Mouse (Mus musculus): ENCODE measurements at regions not wholly inside any gene's neighbourhood (a gene's known extent, or its start where the extent isn't known, plus 50 kb on each side); places are given as distances from the start of the nearest gene placed in this dataset.

- ATAC-seq (replicated peaks; ENCODE audit: poor library complexity): no peak
Observed at GRCm38 (mm10) chr4:58728641-58729040, 58.9 kb downstream of the Olfr267 start.

DNA sequence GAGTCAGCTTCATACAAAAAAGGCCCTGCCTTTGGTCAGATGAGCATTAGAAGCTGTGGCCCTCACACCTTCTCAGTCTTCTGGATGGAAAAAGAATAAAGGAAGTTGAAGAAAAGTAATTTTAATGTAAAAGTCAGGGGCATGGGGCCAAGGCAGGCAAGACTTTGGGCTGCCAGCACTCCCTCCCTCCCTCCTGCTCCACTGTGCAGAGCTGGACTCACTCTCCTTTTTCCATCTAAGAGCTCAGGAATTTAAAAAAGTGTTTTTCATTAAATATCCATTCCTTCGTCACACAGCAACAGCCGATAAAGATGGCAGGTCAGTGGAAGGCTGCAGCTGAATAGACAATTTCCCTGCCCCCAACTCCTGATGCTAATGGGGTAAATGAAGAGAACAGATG, 61.1 kb downstream of the Olfr267 start:
- no peak for ATAC-seq (replicated peaks; ENCODE audit: poor library complexity)

DNA sequence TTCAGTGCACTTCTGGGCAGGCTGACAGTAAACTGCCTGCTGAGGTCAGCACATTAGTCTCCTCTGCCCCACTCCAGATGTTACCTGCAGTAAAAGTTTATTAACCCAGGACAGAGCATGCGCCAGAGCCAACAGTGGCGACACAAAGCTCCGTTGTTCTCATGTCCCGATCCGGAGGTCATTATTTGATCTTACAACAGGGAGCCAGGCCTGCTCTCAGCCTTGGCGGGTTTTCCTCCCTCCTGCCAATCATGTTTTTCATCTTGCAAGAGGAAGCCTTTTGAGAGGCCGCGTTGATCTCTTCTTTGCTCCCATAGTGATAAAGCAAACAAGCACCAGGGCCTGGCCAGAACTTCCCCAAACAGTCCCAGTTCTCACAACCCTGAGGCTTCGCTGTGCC, 64.7 kb downstream of the Olfr267 start:
- ATAC-seq (replicated peaks; ENCODE audit: poor library complexity): peak; percentile 72

GRCm38 (mm10) chr4:58720682-58721081, 66.8 kb downstream of the Olfr267 start:
- no peak for ATAC-seq (replicated peaks; ENCODE audit: poor library complexity)

DNA sequence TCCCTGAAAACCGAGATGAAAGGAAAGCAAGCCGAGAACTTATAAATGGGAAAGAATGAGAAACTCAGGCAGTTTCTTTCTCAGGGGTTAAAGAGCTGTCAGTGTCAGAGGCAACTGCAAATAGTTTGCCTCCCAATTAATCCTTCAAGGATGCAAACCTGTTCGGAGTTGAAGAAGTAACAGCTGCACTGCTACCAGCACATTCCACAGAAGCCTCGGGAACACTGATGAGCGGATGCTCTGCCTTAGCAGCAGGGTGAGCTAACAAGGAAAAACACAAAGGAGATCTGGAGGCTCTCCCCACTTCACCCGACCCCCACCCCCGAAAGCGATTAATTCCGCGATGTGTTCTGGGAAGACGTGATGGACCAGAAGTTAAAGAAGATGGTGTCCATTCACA, 71.1 kb downstream of the Olfr267 start:
- ATAC-seq (replicated peaks; ENCODE audit: poor library complexity): no peak

DNA sequence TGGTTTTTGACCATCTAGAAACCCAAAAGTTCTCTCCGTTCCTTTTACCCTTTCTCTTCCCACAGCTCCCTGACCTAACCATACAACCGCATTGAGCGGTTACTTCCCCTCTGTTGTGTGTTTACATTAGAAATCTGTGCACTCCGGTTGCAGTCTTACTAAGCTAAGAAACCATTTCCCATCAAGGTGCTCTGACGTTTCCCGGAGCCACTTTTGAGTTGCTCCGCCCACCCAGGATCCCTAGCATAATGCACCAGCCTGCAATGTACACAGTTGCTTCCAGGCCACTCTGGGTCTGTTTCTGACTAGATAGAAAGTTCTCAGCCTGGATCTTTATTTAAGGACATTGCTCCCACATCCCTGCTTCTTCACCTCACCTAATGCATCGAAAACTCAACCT, 71.7 kb downstream of the Olfr267 start:
- no peak for ATAC-seq (replicated peaks; ENCODE audit: poor library complexity)

- no peak for ATAC-seq (replicated peaks; ENCODE audit: poor library complexity)
Observed at GRCm38 (mm10) chr4:58714221-58714620, 73.3 kb downstream of the Olfr267 start.

DNA sequence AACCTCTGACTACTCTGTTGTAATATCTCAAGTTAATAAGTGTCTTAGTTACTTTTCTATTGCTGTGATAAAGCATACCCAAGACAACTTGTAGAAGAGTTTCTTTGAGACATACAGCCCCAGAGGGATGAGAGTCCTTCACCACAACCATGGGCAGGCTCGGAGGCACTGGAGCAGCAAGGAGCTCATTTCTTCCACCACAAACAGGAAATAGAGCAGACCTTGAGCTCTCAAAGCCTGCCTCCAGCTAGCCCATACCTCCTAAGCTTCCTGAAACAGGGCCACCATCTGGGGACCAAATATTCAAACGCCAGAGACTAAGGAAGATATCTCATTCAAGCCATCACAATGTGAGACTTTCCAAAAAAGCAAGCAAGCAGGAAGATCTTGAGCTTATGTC, 74.6 kb downstream of the Olfr267 start:
- ATAC-seq (replicated peaks; ENCODE audit: poor library complexity): no peak; the same call in 1 of the 2 replicates

- no peak for ATAC-seq (replicated peaks; ENCODE audit: poor library complexity)
Observed at GRCm38 (mm10) chr4:58712166-58712565, 75.3 kb downstream of the Olfr267 start.

DNA sequence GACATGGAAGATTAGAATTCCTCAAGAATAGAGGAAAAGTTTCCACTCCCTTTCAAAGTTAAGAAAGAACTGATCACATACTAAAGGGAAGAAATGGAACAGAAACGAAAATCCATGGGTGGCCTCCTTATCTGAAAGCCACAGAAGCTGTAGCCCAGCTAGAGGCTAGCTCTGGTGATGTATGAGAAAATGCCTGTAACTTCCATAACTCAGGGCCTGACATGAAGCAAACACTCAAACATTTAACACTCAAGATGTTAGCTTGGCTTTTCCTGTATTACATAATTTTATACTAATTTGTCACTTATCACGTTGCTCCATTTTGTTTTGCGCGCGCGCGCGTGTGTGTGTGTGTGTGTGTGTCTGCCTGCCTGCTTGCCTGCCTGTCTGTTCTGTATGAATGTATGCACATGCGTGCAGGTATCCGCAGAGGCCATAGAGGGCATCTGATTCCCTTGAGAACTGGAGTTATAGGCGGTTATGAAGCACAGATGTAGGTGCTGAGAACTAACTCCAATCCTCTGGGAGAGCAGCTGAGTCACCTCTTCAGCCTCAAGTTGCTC, 88.2 kb downstream of the Olfr267 start:
- 0 out of 2 replicates have a peak, but pooled peaks have one; percentile 26 for ATAC-seq (replicated peaks; ENCODE audit: poor library complexity)

- ATAC-seq (replicated peaks; ENCODE audit: poor library complexity): no peak
Observed at GRCm38 (mm10) chr4:58698828-58699227, 88.7 kb downstream of the Olfr267 start.

GRCm38 (mm10) chr4:58696684-58697083, 90.8 kb downstream of the Olfr267 start:
- ATAC-seq (replicated peaks; ENCODE audit: poor library complexity): no peak

- no peak for ATAC-seq (replicated peaks; ENCODE audit: poor library complexity)
Observed at GRCm38 (mm10) chr4:58695281-58695680, 92.2 kb downstream of the Olfr267 start.

DNA sequence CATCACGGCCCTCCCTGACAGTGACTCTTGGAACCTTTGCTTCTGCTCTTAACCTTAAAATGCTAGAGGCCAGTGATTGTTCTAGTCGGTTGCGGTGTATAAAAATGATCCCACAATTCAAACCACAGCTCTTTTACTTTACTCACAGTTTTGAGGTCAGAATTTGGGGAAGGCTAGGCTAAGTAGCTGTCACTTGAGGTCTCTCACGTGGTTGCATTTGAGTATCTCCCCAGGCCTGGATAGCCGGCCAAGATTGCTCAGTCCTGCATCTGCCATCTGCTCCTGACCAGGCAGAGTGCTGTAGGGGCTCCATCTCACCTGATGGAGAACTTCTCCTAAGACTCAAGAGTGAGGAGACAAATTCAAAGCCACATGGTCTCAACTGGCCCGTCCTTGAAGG, 94.5 kb downstream of the Olfr267 start:
- no peak for ATAC-seq (replicated peaks; ENCODE audit: poor library complexity)

DNA sequence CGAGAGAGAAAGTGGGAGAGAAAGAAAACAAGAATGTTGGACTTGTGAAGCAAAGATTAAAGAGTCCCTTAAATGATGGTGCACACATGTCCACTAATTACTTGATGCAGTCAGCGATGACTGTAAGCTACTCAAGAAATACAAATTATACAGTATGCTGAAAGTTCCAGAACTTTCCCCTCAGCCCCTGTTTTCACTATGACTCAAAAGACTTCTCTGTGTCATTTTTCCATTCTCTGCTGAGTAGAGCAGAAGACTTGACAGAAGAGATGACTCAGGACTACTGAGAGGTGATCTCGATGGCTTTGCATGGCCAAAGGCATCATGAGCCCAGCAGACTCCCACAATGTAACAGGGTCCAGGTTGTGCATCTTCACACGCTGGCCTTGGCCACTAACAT, 105.6 kb downstream of the Olfr267 start:
- ATAC-seq (replicated peaks; ENCODE audit: poor library complexity): no peak

DNA sequence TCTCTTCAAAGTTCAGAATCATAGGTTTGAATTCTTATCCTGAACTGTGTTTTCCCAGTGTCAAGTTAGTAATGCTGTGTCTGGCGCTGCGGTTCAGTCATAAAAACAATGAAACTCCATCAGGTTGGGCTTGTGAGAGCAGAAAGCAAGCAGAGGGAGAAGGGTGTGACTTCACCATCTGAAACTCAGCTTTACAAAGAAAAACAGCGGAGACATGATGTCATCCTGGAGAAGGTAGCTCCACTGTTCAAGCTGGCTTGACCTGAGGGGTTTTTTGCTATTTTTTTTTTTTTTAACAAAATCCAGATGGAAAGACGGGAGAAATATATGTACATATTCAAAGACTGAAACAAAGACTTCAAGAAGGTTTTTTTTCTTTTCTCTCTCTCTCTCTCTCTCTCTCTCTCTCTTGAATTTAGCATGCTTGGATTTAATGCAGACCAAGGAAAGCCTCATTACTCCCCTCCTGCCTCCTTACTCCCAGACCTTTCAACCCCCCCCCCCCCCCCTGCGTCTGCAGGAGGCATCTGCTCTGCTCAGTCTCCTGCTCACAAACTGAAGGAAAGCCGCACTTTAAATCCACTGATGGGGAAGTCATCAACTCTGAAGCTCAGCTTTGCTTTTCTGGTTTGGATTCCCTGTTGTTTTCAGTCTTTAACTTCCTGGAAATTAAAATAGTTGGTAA, 109.7 kb downstream of the Olfr267 start:
- ATAC-seq (replicated peaks; ENCODE audit: poor library complexity): no peak

GRCm38 (mm10) chr4:58671406-58672035, 116.0 kb downstream of the Olfr267 start:
- ATAC-seq (replicated peaks; ENCODE audit: poor library complexity): no peak

DNA sequence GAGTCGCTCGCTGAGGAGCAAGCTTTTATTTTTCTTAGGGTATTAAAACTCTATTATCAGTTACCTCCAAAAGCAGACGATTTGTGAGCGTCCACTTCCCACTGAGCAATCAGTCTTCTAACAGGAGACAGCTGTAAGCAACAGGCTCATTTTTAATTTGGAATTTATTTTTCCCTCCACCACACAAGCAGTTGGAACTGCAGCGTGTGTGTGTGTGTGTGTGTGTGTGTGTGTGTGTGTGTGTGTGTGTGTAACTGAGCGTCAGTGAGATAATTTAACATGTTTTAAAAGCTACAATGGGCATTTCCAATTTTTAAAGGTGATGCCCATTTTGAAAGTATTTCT, 116.6 kb downstream of the Olfr267 start:
- no peak for ATAC-seq (replicated peaks; ENCODE audit: poor library complexity)

DNA sequence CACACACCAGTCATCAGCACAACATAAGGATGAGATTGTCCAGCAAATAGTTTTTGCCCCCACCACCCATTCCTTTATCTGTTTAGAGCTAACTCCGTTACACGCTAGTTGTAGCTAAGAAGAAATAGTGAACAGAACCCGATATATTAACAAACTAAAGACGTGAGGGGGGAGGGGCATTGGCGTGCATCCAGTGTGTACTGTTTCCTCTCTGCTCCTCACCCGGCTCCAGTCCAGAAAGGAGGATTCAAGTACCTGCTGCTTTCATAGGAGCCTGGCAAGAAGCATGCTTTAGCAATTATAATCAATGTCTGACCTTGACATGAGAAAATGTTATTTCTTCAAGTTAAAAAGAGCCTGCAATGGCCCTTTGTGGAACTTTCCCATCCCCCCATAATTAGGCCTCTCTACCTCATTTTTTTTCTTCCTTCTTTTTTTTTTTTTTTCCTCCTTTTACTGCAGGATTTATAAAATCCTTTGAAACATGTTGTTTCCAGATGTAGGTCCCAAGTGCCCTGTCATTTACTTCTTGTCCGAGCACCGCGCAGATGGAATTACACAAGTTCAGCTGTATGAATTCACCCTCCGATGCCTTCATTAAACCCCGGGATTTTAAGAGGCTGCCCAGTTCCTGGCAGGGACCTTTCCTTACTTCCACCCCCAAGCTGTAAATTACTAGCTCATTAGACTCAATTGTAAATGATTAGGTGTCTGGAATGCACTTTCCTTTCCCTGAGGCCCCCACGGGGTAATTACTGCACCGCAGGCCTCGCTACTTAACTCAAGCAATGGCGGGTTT, 116.6 kb upstream of the Lpar1 start:
- no peak for ATAC-seq (replicated peaks; ENCODE audit: poor library complexity)

GRCm38 (mm10) chr4:58668368-58669153, 114.9 kb upstream of the Lpar1 start:
- no peak for ATAC-seq (replicated peaks; ENCODE audit: poor library complexity)

DNA sequence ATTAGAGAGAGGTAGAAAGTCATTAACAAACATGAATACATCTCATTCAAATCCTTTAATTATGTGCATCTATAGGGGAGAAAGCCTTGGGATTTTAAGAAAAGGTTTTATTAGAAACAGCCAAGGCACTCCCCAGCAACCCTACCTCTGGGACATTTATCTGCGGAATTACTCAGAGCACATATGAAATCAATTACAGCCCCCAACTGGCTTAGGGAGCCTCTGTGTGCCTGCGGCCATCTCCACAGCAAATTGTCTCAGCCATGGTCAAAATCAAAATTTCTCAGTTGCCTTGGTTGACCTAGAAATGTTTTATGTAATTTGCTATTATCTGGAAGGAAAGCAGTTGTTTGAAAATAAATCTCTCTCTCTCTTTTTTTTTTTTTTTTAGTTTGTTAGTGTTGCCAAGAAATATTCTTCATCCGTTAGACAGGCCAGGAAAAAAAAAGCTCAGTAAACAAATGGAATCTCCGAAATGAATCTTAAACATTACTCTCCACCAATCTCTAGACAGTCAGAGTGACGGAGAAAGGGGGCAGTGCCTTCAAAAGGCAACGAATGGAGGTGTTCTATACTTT, 110.0 kb upstream of the Lpar1 start:
- ATAC-seq (replicated peaks; ENCODE audit: poor library complexity): no peak

Data from megakaryocyte progenitor cell, adult 5-6 weeks (primary cell).